In the genomic region with DNA sequence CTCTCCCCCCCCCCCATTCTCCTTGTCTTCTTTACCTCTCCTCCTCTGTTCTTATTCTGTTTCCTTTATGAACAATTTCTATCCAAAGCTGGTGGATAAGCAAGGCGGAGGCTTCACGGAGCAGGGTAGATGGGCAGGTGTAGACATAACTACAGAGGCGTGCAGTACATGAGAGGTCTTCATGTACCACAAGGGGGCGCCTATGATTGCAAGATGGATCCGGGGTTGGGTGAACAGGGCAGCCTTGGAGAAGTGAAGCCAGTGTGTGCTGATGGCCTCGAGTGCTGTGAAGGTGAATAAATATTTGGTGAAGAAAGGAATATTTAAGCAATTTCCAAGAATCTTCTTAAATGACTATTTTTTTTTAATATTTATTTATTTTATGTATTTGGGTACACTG, we compare ENCODE assay signal across 9 mouse cellular contexts. TPM values are rescaled to one million over a fixed set of nuclear protein-coding genes. Genes with fewer than 3 reads are reported as not detected.
DNase-seq lines count a peak whose midpoint lies in the region; ATAC-seq and TF ChIP-seq lines count a peak whose summit lies in the region.
"Had no signal": no experiment of that assay in that cellular context is flagged by ENCODE, and none has a peak within 500 bp of the region (broad histone marks: within the 10 kb centered on the region; RNA-seq: fewer than 3 reads in every experiment).

No protein-coding gene starts in this region.

- no peak overlapping the region for H3K4me2 ChIP-seq in forebrain, postnatal 0 days (ENCODE audit: low read depth)
- no peak overlapping the region for H3K4me2 ChIP-seq in lung, embryonic 14.5 days

- H3K9me3 ChIP-seq in MEL (replicated peaks; ENCODE audit: insufficient read depth, low read length), result no peaks in the 10 kb centered on the region
- H3K9me3 ChIP-seq in forebrain, postnatal 0 days (ENCODE audit: low read length), result no peaks in the 10 kb centered on the region
- no peaks in the 10 kb centered on the region for H3K9me3 ChIP-seq in lung, embryonic 14.5 days (ENCODE audit: low read depth, low read length)
- H3K9me3 ChIP-seq: megakaryocyte, embryonic 14.5 days had no signal

- TF ChIP-seq POLR2A in MEL (IDR thresholded peaks at IDR 0.05; ENCODE audit: control insufficient read depth in 1 of 2, insufficient read depth in 1 of 2, low read depth in 1 of 2, low read length in 2 of 2, poor library complexity in 1 of 2), result no peak

- TF ChIP-seq EP300 in MEL (IDR thresholded peaks at IDR 0.05; ENCODE audit: low read depth in 1 of 2, low read length in 2 of 2), result no peak

- no peaks in the 10 kb centered on the region for H3K79me2 ChIP-seq in MEL (ENCODE audit: control insufficient read depth, insufficient read depth, low read length, poor library complexity)

- peak; percentile 95 for ATAC-seq in cerebellum, adult (ENCODE audit: insufficient number of reproducible peaks, low FRiP score, low TSS enrichment)
- peak; percentile 70; the same call in 1 of the 2 replicates for ATAC-seq in forebrain, postnatal 0 days
- 0 out of 2 replicates have a peak, but pooled peaks have one; percentile 56 for ATAC-seq in lung, embryonic 14.5 days (ENCODE audit: insufficient read depth)

- no peaks in the 10 kb centered on the region for H3K4me1 ChIP-seq in MEL (ENCODE audit: control insufficient read depth in 1 of 2, insufficient read depth in 2 of 2, low read length in 2 of 2)
- H3K4me1 ChIP-seq in forebrain, postnatal 0 days (ENCODE audit: insufficient read depth), result no peaks in the 10 kb centered on the region
- H3K4me1 ChIP-seq in lung, embryonic 14.5 days (ENCODE audit: insufficient read depth), result no peaks in the 10 kb centered on the region

- WGBS in forebrain, postnatal 0 days, result 23% methylated on average over 6 of the region's 6 CpGs
- 14% methylated on average over 6 of the region's 6 CpGs for WGBS in lung, embryonic 14.5 days

- no peak; the same call in none of the 2 replicates for TF ChIP-seq RAD21 in MEL (IDR thresholded peaks at IDR 0.05; ENCODE audit: low read depth, low read length)

- no peak overlapping the region for H3K4me3 ChIP-seq in MEL (ENCODE audit: control insufficient read depth in 1 of 2, insufficient read depth in 1 of 2, low read depth in 2 of 2, low read length in 2 of 2)
- no peak overlapping the region for H3K4me3 ChIP-seq in forebrain, postnatal 0 days (ENCODE audit: low read depth, low read length)
- H3K4me3 ChIP-seq in lung, embryonic 14.5 days (ENCODE audit: low read depth, low read length), result no peak overlapping the region
- H3K4me3 ChIP-seq: megakaryocyte, embryonic 14.5 days had no signal

- peak in 2 of 3 experiments; percentile 81 to 96; a peak in 5 of 6 replicates for TF ChIP-seq CTCF in MEL (IDR thresholded peaks at IDR 0.05 in 2 of 3, conservative IDR thresholded peaks at IDR 0.05 in 1 of 3; ENCODE audit: control insufficient read depth in 1 of 3, insufficient read depth in 1 of 3, low read depth in 2 of 3, low read length in 3 of 3, poor library complexity in 1 of 3, severe bottlenecking in 1 of 3)
- TF ChIP-seq CTCF in forebrain, postnatal 0 days (IDR thresholded peaks at IDR 0.05; ENCODE audit: low read depth), result peak; percentile 76
- TF ChIP-seq CTCF in lung, embryonic 14.5 days (IDR thresholded peaks at IDR 0.05; ENCODE audit: low read depth), result peak; percentile 89

- peaks cover 11 to 24% of the 10 kb centered on the region in 2 experiments for H3K27me3 ChIP-seq in MEL (ENCODE audit: control insufficient read depth in 1 of 2, insufficient read depth in 2 of 2, low read length in 2 of 2)
- H3K27me3 ChIP-seq in forebrain, postnatal 0 days (ENCODE audit: insufficient read depth, low read length), result no peaks in the 10 kb centered on the region
- no peaks in the 10 kb centered on the region for H3K27me3 ChIP-seq in lung, embryonic 14.5 days (ENCODE audit: insufficient read depth, low read length)

- H3K9ac ChIP-seq in MEL (ENCODE audit: control insufficient read depth, low read depth, low read length, poor library complexity, severe bottlenecking), result no peak overlapping the region
- no peak overlapping the region for H3K9ac ChIP-seq in forebrain, postnatal 0 days
- no peak overlapping the region for H3K9ac ChIP-seq in lung, embryonic 14.5 days

- H3K27ac ChIP-seq in MEL (ENCODE audit: control insufficient read depth, low read depth, low read length), result no peak overlapping the region
- H3K27ac ChIP-seq in forebrain, postnatal 0 days (ENCODE audit: low read depth, low read length), result no peak overlapping the region
- no peak overlapping the region for H3K27ac ChIP-seq in lung, embryonic 14.5 days (ENCODE audit: low read depth)

- DNase-seq in MEL (ENCODE audit: low read depth, low spot score), result peak; percentile 92
- DNase-seq in forebrain, postnatal 0 days, result peak; percentile 63
- DNase-seq in heart, postnatal 4 days, result peak; percentile 84
- DNase-seq in layer of hippocampus, adult 18-20 months (ENCODE audit: low spot score in 2 of 2), result peak; percentile 51 to 85
- DNase-seq in lung, embryonic 14.5 days, result peak; percentile 88
- DNase-seq in retina, embryonic 14.5 days (ENCODE audit: low spot score), result peak; percentile 84
- DNase-seq in urinary bladder, postnatal 10 days (ENCODE audit: low spot score), result peak; percentile 50

- no peaks in the 10 kb centered on the region for H3K36me3 ChIP-seq in MEL (ENCODE audit: control insufficient read depth in 1 of 2, insufficient read depth in 2 of 2, low read length in 2 of 2)
- no peaks in the 10 kb centered on the region for H3K36me3 ChIP-seq in forebrain, postnatal 0 days (ENCODE audit: insufficient read depth)
- H3K36me3 ChIP-seq in lung, embryonic 14.5 days (ENCODE audit: insufficient read depth), result no peaks in the 10 kb centered on the region

TF ChIP-seq in MEL, 35 proteins besides CTCF, POLR2A, EP300 and RAD21:
- TF ChIP-seq ZNF384 (IDR thresholded peaks at IDR 0.05; ENCODE audit: low read depth, low read length), result no peak
- 0 out of 2 replicates have a peak, but pooled peaks have one; percentile 24 for TF ChIP-seq SIN3A (IDR thresholded peaks at IDR 0.05; ENCODE audit: low read length)
- no peak for TF ChIP-seq MYB (IDR thresholded peaks at IDR 0.05; ENCODE audit: low read depth, low read length)
- peak; percentile 58; the same call in 1 of the 2 replicates for TF ChIP-seq MAZ (IDR thresholded peaks at IDR 0.05; ENCODE audit: low read depth, low read length)
- peak; percentile 100 for TF ChIP-seq ZC3H11A (IDR thresholded peaks at IDR 0.05; ENCODE audit: low read depth, low read length)
- TF ChIP-seq MEF2A (IDR thresholded peaks at IDR 0.05; ENCODE audit: extremely low read depth, insufficient replicate concordance, low read depth, low read length, poor library complexity, severe bottlenecking), result no peak
- TF ChIP-seq SMC3 (IDR thresholded peaks at IDR 0.05; ENCODE audit: low read depth, low read length), result peak; percentile 100

RNA-seq across cellular contexts. Expression of gene Scd1, which starts 34.7 kb away (rescaled TPM):
- total RNA-seq in MEL (2012; rRNA removed), result 100 and 147 TPM in 2 replicates
- 100 to 1,000 TPM in 1 of 2 experiments, not detected in 1; 183 TPM for polyA plus RNA-seq in MEL (2012; ENCODE audit: insufficient read depth in 1 of 2, insufficient read length in 2 of 2, low read depth in 1 of 2, low replicate concordance in 2 of 2, missing spikeins in 1 of 2)
- total RNA-seq in forebrain, postnatal 0 days (2014; rRNA removed), result 30.8 and 41.0 TPM in 2 replicates
- polyA plus RNA-seq in forebrain, postnatal 0 days (2015; fragmentation: Nextera tagmentation; extraction: Ambion mirVana), result 5.2 and 8.7 TPM in 2 replicates
- total RNA-seq in heart, postnatal 4 days (2021), result 10 to 100 TPM; 12.3 to 12.9 TPM
- 100 to 1,000 TPM; 150 to 156 TPM for total RNA-seq in layer of hippocampus, adult 18-20 months (2021)
- polyA plus RNA-seq in lung, embryonic 14.5 days (2014; fragmentation: Nextera tagmentation; extraction: Ambion mirVana), result 2.7 and 3.1 TPM in 2 replicates

RNA-seq across cellular contexts. Expression of gene Scd4, which starts 40.1 kb away (rescaled TPM):
- total RNA-seq in MEL (2012; rRNA removed), result 0.16 and 0.31 TPM in 2 replicates
- under 1 TPM in 1 of 2 experiments, not detected in 1; 0.36 TPM for polyA plus RNA-seq in MEL (2012; ENCODE audit: insufficient read depth in 1 of 2, insufficient read length in 2 of 2, low read depth in 1 of 2, low replicate concordance in 2 of 2, missing spikeins in 1 of 2)
- 0.23 and 0.43 TPM in 2 replicates for total RNA-seq in forebrain, postnatal 0 days (2014; rRNA removed)
- polyA plus RNA-seq in forebrain, postnatal 0 days (2015; fragmentation: Nextera tagmentation; extraction: Ambion mirVana), result 0.11 and 0.25 TPM in 2 replicates
- total RNA-seq in heart, postnatal 4 days (2021), result 10 to 100 TPM; 47.7 to 52.4 TPM
- total RNA-seq in layer of hippocampus, adult 18-20 months (2021), result 1 to 10 TPM; 2.2 to 2.4 TPM
- 0.15 TPM in 1 of 2 replicates, not detected in the other for polyA plus RNA-seq in lung, embryonic 14.5 days (2014; fragmentation: Nextera tagmentation; extraction: Ambion mirVana)

Comparison
In these comparisons a context has a peak if more than half of its experiments do, and no peak if none do; other contexts are left out.
1. RNA of gene Scd4, which starts 40.1 kb away (total RNA-seq): 47.7 to 52.4 TPM in heart, postnatal 4 days; 2.2 to 2.4 TPM in layer of hippocampus, adult 18-20 months, 0.23 to 0.43 TPM in forebrain, postnatal 0 days and 0.16 to 0.31 TPM in MEL; every median in the first group is over 10 times any median in the second.
2. Peak in every context shown above with its lines, with median percentiles within 50 percentile points of each other: DNase-seq, CTCF ChIP-seq and ATAC-seq.